Mouse (Mus musculus): ENCODE data around the gene Ccr1l1.

The Ccr1l1 gene

GRCm38 (mm10) chr9:123928759-123929246 is 49.4 kb downstream of the Ccr1l1 start:
- peak; percentile 85 to 87 for DNase-seq (ENCODE audit: low spot score in 2 of 2)

GRCm38 (mm10) chr9:123928118-123928758 is 50.0 kb downstream of the Ccr1l1 start:
- peak; percentile 90 to 91 for DNase-seq (ENCODE audit: low spot score in 2 of 2)

- peak in 1 of 2 experiments; percentile 49 for DNase-seq (ENCODE audit: low spot score in 2 of 2)
These were observed 50.8 kb downstream of the Ccr1l1 start for GRCm38 (mm10) chr9:123927281-123927960.
